Mouse (Mus musculus): ENCODE measurements around the gene Stau1. TPM values are rescaled to one million over a fixed set of nuclear protein-coding genes. Genes with fewer than 3 reads are reported as not detected.

Gene Stau1
- total RNA-seq, 2 experiments from 2014 or later, result 42.1 to 47.2 TPM

GRCm38 (mm10) chr2:166936166-166936565, 59.9 kb downstream of the Stau1 start:
- intact Hi-C loops (cut with DNase I), result no loop called here

GRCm38 (mm10) chr2:166935582-166935981, 60.5 kb downstream of the Stau1 start:
- intact Hi-C loops (cut with DNase I), result no loop called here
- DNase-seq, result no peak

More at GRCm38 (mm10) chr2:166936166-166936565, 59.9 kb downstream of the Stau1 start:
- DNase-seq, result no peak

- no peak for DNase-seq
- intact Hi-C loops (cut with DNase I), result no loop called here
Measured at GRCm38 (mm10) chr2:166934416-166934815, 61.7 kb downstream of the Stau1 start.

GRCm38 (mm10) chr2:166933943-166934342, 62.2 kb downstream of the Stau1 start:
- intact Hi-C loops (cut with DNase I), result no loop called here
- no peak for DNase-seq

- intact Hi-C loops (cut with DNase I), result loop anchor here (2.0 kb wide), 1 partner anchor 55 kb away; no protein-coding TSS in a partner anchor
- no peak for DNase-seq
Measured at GRCm38 (mm10) chr2:166923971-166924370, 72.1 kb downstream of the Stau1 start.

GRCm38 (mm10) chr2:166910536-166910935, 85.6 kb downstream of the Stau1 start:
- intact Hi-C loops (cut with DNase I), result no loop called here
- no peak for DNase-seq

GRCm38 (mm10) chr2:166909729-166910128, 86.4 kb downstream of the Stau1 start:
- intact Hi-C loops (cut with DNase I), result no loop called here
- DNase-seq, result no peak

GRCm38 (mm10) chr2:166906523-166907182, 89.4 kb downstream of the Stau1 start:
- peak in 1 of 2 experiments; percentile 24 for DNase-seq
- intact Hi-C loops (cut with DNase I), result no loop called here

- peak; percentile 98 for DNase-seq
- intact Hi-C loops (cut with DNase I), result no loop called here
Measured at GRCm38 (mm10) chr2:166905711-166906522, 90.2 kb downstream of the Stau1 start, which contains the start of gene Cse1l. Cse1l (plus strand) TSS chr2:166906040.

GRCm38 (mm10) chr2:166903719-166904282, 92.3 kb downstream of the Stau1 start:
- intact Hi-C loops (cut with DNase I), result no loop called here
- no peak for DNase-seq

GRCm38 (mm10) chr2:166900792-166901505, 95.2 kb downstream of the Stau1 start:
- DNase-seq, result no peak
- intact Hi-C loops (cut with DNase I), result no loop called here

GRCm38 (mm10) chr2:166899746-166900145, 96.4 kb downstream of the Stau1 start:
- intact Hi-C loops (cut with DNase I), result no loop called here
- DNase-seq, result no peak

- no peak for DNase-seq
- intact Hi-C loops (cut with DNase I), result no loop called here
Measured at GRCm38 (mm10) chr2:166899161-166899560, 96.9 kb downstream of the Stau1 start.

Other genes starting within 250 kb of the Stau1 start
- 1 to 10 TPM; 2.8 to 3.1 TPM for gene Trp53rkb, start 203.8 kb downstream of the Stau1 start, total RNA-seq (2021)
- 10 to 100 TPM; 37.6 to 43.6 TPM for gene Arfgef2, start 190.7 kb downstream of the Stau1 start, total RNA-seq (2021)
- gene Cse1l, start 90.3 kb downstream of the Stau1 start, total RNA-seq (2021), result 10 to 100 TPM; 43.2 to 44.3 TPM
- 10 to 100 TPM; 12.3 to 13.7 TPM for gene Ddx27, start 18.9 kb upstream of the Stau1 start, total RNA-seq (2021)
- gene Znfx1, start 66.7 kb upstream of the Stau1 start, total RNA-seq (2021), result 10 to 100 TPM; 32.1 to 36.1 TPM
- gene Kcnb1, start 193.9 kb upstream of the Stau1 start, total RNA-seq (2021), result 10 to 100 TPM; 57.9 to 60.3 TPM
- 10 to 100 TPM; 24.5 to 25.5 TPM for gene Ptgis, start 244.3 kb upstream of the Stau1 start, total RNA-seq (2021)

Measured in heart, postnatal 14 days (tissue).